Mouse (Mus musculus) Muller cell, postnatal 12 days (primary cell): Measurements from ENCODE around the gene Btg2.
A peak's percentile ranks its signal among the peaks of the same experiment; 100 is the strongest.

Experiments
- DNase-seq: peaks from one replicate; pipeline ENCODE4 v3.0.0-alpha.2; 2015; ENCODE audit errors: inconsistent ontology term

The Btg2 gene

DNA sequence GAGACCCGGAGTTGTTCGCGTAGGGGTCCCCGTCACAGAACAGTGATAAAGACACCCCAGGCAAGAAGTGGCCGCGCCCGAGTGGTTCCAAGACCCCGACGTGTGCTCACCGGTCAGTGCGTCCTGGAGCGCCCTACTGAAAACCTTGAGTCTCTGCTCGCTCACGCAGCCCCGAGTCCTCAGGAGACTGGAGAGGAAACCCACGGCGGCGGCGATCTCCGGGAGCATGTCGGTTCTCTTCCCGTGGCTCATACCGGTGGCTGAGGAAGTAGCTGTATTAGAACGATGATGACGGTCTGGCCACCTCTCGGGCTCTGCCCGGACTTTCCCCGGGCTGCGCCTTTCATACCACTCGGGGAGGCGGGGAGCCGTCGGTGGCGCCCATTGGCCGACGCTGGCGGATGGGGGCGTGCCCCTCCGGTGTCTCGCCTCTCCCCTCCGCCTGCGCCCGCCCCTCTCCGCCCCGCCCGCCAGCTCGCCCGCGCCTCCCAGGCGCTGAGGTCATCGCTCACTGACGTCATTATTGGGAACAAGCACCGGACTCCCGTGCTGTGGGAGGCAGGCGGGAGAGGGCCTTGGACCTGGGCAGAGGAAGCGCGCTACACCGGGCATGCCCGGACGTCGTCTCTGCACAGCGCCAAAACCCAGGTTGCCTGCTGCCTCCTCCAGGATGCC, at the start of gene Btg2:
TSS of gene Btg2 (minus strand) at position 319 of the 675 bp plus-strand sequence.
- DNase-seq: peak; percentile 100

GRCm38 (mm10) chr1:134122195-134122594, 43.3 kb upstream of the Btg2 start:
- no peak for DNase-seq

GRCm38 (mm10) chr1:134120179-134120578, 41.3 kb upstream of the Btg2 start:
- DNase-seq: peak; percentile 61

DNA sequence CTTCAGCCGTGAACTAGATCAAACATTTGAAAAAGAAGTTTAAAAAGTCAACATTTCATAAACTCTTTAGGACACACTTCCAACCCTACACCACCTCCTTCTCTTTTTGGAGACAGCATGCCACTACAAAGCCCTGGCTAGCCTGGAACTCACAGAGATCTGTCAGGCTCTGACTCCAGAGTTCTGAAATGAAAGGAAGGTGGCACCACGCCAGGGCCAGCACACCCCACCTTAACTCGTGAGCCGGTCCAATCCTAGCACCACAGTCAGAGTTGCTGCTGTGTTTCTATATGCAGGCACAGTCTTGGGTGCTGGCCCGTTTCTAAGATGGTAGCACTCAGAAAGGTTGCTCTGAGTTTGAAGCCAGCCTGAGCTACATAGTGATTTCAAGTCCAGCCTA, 38.2 kb upstream of the Btg2 start:
- DNase-seq: no peak

DNA sequence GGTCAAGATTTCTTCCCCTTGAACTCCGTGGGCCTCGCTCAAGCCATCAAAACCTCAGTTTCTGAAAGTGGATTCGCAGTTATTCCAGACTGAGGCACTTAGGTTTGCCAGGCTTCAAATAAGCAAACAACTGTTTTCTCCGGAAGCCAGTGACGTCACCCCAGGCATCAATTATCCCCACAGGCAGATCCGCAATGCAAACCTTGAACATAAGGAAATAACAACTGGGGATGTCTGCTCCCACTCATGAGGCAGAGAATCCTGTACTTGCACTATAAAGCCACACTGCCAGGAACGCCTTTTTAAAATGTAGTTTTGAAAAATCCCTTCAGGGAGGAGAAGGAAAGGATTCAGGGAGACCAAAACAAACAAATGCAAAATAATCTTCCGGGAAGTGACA, 36.5 kb upstream of the Btg2 start:
- no peak for DNase-seq

DNA sequence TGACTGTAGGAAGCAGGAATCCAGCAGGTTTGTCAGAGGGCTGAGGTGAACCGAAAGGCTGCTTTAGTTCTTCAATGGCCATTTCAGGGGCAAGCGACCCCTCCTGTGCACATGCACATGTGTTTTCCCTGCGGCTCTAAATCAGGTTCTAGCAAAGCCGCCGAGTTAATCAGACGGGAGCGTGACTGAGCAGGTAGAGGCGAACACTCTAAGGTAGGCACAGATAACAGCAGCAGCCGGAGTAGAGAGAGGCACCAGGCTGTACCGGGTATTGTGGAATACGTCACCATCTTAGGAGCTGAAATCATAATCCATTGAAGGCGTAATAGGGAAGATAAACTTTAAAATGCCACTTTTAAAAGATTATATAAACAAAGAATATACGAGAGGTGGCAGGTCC, 35.8 kb upstream of the Btg2 start:
- DNase-seq: no peak

DNA sequence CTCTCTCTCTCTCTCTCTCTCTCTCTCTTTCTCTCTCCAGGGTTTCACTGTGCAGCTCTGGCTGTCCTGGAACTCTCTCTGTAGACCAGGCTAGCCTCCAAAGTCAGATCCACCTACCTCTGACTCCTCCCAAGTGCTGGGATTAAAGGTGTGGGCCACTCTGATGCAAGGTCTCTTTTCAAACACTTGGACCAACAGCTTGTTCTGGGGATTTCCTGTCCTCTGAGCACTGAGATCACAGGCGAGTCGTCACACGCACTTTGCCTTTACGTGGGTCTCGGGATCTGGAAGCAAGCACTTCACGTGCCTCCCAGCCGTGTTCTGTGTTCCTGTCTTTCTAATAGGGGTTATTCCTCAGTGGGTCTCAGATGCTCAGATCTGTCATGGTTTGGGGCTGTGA, 35.1 kb upstream of the Btg2 start:
- DNase-seq: no peak

GRCm38 (mm10) chr1:134113560-134113959, 34.6 kb upstream of the Btg2 start:
- no peak for DNase-seq

GRCm38 (mm10) chr1:134110979-134111378, 32.1 kb upstream of the Btg2 start, which contains the start of gene Chit1:
Gene Chit1 (plus strand): TSS chr1:134111242.
- DNase-seq: no peak

DNA sequence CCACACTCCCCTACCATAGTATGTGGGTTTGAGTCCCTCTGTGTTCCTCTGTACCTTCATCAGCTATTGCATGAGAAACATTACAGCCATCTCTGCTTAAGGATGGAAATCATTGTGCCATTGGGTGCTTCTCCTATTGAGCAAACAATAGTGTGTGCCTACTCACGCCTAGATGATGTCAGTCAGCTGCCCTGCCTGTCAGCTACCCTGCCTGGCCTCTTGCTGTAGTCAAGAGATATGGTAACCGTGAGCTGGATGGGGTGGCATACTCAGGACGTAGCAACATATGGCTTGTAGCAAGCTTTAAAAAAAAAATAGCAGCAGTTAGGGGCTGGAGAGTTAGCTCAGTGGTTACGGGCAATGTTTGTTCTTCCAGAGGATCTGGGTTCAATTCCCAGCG, 31.5 kb upstream of the Btg2 start:
- no peak for DNase-seq

- DNase-seq: no peak
Observed at GRCm38 (mm10) chr1:134110015-134110414, 31.1 kb upstream of the Btg2 start.

- DNase-seq: no peak
Observed at GRCm38 (mm10) chr1:134107777-134108176, 28.9 kb upstream of the Btg2 start.

GRCm38 (mm10) chr1:134106719-134107118, 27.8 kb upstream of the Btg2 start:
- peak; percentile 62 for DNase-seq

- no peak for DNase-seq
Observed at GRCm38 (mm10) chr1:134105764-134106430, 27.0 kb upstream of the Btg2 start.

- DNase-seq: no peak
Observed at GRCm38 (mm10) chr1:134105043-134105763, 26.3 kb upstream of the Btg2 start.

DNA sequence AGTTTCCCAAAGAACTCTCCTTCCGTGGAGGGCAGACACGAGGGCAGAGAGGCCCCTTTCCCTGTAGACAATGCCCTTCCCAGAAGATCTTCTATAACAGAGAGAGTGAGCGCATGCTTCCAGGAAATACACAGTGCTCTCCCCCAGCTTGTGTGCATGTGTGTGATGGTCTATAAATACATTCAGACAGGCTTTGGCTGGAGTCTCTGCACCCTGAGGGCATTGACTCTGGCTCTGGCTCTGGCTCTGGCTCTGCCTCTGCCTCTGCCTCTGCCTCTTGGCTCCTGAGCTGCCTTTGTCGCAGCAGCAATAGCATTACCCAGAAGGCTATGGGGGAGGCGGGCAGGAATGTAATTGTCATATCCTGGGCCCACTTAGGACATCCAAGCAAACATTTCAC, 24.9 kb upstream of the Btg2 start:
- peak; percentile 62 for DNase-seq

- peak; percentile 63 for DNase-seq
Observed at GRCm38 (mm10) chr1:134101593-134101992, 22.7 kb upstream of the Btg2 start.

- peak; percentile 64 for DNase-seq
Observed at GRCm38 (mm10) chr1:134100928-134101327, 22.0 kb upstream of the Btg2 start.

GRCm38 (mm10) chr1:134100401-134100800, 21.5 kb upstream of the Btg2 start:
- DNase-seq: no peak

DNA sequence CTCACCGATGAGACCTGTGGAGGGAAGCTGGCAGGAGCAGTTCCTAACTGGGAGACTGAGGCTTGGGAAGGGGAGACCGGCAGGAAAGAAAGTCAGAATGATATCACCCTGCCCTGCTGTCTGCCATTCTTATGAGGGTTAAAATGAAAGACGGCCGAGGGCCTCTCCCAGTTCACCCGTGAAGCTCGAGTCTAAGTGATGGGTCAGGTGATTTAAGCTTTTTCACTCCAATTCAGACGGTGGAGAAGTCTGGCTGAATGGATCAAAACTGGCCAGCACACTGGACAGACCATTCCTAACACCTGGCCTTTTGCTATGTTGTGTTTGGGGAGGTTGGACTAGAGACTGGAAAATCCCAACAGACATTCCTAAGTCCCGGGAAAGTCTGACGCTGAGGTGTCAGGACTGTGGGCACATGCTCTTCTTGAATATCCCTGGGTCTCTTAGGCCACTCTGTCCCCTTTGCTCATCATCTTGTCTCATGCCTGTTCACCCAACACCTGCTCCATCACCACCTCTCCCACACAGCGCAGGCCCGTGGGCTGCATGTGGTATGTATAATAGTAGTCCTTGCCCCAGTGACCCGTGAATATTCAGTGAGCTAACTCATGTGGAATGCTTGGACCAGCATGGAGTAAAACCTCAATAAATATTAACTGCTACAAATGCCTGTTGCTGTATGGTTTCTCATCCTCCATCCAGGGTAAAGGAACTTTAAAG, 20.8 kb upstream of the Btg2 start:
- DNase-seq: peak; percentile 88

DNA sequence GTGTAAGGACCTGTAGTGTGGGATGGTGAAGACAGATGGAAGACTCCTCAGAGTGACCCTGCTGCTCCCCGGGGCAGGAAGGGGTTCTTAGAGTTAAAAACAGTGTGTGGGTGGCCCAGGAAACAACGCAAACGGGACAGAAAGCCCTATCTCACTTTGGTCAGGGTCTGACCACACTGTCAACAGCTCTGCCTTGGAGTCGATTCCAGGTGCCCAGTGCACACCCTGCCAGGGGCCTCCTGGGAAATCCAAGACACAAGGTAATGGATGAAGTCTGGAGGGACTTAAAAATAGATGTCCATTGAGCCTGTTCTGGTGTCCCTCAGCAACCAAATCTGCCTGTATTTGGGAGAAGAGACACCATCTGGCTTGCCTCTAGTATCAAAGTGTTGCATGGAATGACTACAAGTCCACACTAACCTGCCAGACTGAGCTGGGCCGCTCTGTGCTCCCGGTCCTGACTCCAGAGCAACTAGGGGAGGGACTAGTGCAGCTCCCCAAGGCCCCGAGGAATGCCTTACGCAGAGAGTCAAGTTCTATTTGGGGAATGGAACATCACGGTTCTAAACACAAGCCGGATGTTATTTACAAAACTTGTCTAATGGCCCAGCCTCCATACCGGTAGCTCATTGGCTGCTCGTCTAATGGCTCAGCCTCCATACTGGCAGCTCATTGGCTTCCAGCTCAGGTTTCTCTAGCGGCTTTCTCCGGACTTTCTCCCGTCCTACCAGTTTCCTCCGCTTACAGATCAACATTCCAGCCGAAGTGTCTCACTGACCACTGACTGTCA, 20.0 kb upstream of the Btg2 start:
- peak; percentile 95 for DNase-seq
